Mouse (Mus musculus): Measurements from ENCODE around the gene Gm6408.

GRCm38 (mm10) chr5:146471821-146472220 lies 9.9 kb upstream of the Gm6408 start:
- TF ChIP-seq EP300 (IDR thresholded peaks at IDR 0.05) (no peak), CTCF (IDR thresholded peaks at IDR 0.05) (no peak)

All from lung, postnatal 0 days (tissue).